Mouse (Mus musculus): ENCODE results near the gene Smyd1. TPM values are rescaled to one million over a fixed set of nuclear protein-coding genes. Genes with fewer than 3 reads are reported as not detected.

Smyd1 gene
- polyA plus RNA-seq (2014; fragmentation: Nextera tagmentation; extraction: Ambion mirVana): 0.18 and 0.23 TPM in 2 replicates

DNA sequence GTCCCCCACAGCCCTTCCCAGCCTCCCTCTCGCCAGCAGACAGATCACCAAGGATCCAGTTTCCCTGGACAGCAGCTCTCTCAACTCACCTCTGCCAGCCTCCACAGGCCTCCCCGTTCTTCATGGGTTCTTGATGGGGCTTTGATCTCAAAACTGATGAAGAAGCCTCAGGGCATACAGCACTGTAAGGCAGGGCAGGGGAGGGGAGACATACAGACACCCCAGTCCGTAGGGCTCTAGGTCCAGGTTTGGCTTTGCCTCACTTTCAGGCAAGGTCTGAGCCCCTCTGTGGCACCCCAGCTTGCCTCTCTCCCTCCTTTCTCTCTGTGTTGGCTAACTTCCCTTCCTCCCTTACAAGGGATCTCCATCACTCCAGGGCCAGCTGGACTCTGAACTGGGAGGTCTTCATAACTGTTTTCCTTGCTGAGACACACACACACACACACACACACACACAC is at the start of gene Smyd1:
Smyd1 (minus strand) TSS at position 408 of the 458 bp plus-strand sequence.
- Histone ChIP-seq H3K4me1 (ENCODE audit: control insufficient read depth, insufficient read depth, low read length) (no peaks in the 10 kb centered on the region), H3K4me3 (replicated peaks; ENCODE audit: low read depth, low read length) (no peak within 1 kb of the TSS), H3K4me2 (ENCODE audit: low read length) (no peak within 1 kb of the TSS), H3K9ac (replicated peaks; ENCODE audit: low read length) (no peak within 1 kb of the TSS), H3K27me3 (ENCODE audit: control insufficient read depth, insufficient read depth, low read length) (no peaks in the 10 kb centered on the region), H3K36me3 (ENCODE audit: control insufficient read depth, insufficient read depth, low read length) (no peaks in the 10 kb centered on the region), H3K9me3 (ENCODE audit: control insufficient read depth, low read length) (no peaks in the 10 kb centered on the region), H3K27ac (replicated peaks; ENCODE audit: low read depth, low read length) (no peak within 1 kb of the TSS)
- 83% methylated on average over 3 of the region's 3 CpGs for WGBS
- ATAC-seq (ENCODE audit: low FRiP score, low TSS enrichment) (no peak), DNase-seq (no peak)

DNA sequence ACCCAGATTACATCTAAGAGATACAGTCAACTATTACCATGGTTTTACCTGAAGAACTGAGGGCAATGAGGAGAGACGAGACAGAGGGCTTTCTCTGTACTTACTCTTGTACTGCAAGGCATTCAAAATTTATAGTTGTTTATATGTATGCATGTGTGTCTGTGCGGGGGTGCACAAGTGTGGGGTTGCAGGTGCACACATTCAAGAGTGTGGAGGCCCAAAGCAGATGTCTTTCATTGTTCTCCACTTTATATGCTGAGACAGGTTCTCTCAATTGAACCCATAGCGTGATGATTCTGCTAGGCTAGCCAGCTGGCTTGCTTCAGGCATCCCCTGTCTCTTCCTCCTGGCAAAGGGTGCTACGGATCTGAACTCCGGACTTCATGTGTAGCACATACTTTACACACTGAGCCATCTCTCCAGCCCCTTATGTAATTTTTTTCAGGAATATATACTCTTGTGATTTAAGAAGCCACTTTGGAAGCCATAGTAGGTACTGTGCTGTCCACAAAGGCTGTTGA is 49.1 kb upstream of the Smyd1 start:
- Histone ChIP-seq H3K4me2 (ENCODE audit: low read length) (no peak overlapping the region), H3K9me3 (ENCODE audit: control insufficient read depth, low read length) (no peaks in the 10 kb centered on the region), H3K4me3 (replicated peaks; ENCODE audit: low read depth, low read length) (no peak overlapping the region), H3K27ac (replicated peaks; ENCODE audit: low read depth, low read length) (no peak overlapping the region), H3K9ac (replicated peaks; ENCODE audit: low read length) (no peak overlapping the region), H3K27me3 (ENCODE audit: control insufficient read depth, insufficient read depth, low read length) (no peaks in the 10 kb centered on the region), H3K4me1 (ENCODE audit: control insufficient read depth, insufficient read depth, low read length) (no peaks in the 10 kb centered on the region), H3K36me3 (ENCODE audit: control insufficient read depth, insufficient read depth, low read length) (no peaks in the 10 kb centered on the region)
- DNase-seq: no peak
- 89% methylated on average over 5 of the region's 5 CpGs for WGBS
- no peak for ATAC-seq (ENCODE audit: low FRiP score, low TSS enrichment)

DNA sequence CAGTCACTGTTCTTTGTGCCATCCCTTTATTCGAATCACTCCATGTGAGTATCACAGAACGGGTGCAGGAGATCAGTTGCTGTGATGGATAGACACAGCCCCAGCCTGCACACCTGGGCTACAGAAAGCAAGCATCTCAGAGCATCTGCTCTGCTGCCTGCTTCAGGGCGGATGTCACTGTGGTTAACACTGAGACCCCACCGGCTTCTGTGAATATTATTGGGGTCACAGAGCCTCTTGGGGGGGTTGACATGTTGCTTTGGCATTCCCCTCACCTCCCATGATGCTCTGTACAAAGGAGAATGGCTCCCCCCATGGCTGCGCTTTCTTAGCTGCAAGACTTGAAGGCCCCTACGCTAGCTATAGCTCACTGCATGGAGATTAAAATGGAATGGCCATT is 47.4 kb upstream of the Smyd1 start:
- no peak overlapping the region for H3K4me2 ChIP-seq (ENCODE audit: low read length)
- ATAC-seq (ENCODE audit: low FRiP score, low TSS enrichment) (no peak), DNase-seq (no peak)
- H3K27me3 ChIP-seq (ENCODE audit: control insufficient read depth, insufficient read depth, low read length): no peaks in the 10 kb centered on the region
- no peaks in the 10 kb centered on the region for H3K9me3 ChIP-seq (ENCODE audit: control insufficient read depth, low read length)
- H3K27ac ChIP-seq (replicated peaks; ENCODE audit: low read depth, low read length): no peak overlapping the region
- no peaks in the 10 kb centered on the region for H3K4me1 ChIP-seq (ENCODE audit: control insufficient read depth, insufficient read depth, low read length)
- no peak overlapping the region for H3K4me3 ChIP-seq (replicated peaks; ENCODE audit: low read depth, low read length)
- WGBS: 95% methylated on average over 6 of the region's 6 CpGs
- H3K36me3 ChIP-seq (ENCODE audit: control insufficient read depth, insufficient read depth, low read length): no peaks in the 10 kb centered on the region
- no peak overlapping the region for H3K9ac ChIP-seq (replicated peaks; ENCODE audit: low read length)

DNA sequence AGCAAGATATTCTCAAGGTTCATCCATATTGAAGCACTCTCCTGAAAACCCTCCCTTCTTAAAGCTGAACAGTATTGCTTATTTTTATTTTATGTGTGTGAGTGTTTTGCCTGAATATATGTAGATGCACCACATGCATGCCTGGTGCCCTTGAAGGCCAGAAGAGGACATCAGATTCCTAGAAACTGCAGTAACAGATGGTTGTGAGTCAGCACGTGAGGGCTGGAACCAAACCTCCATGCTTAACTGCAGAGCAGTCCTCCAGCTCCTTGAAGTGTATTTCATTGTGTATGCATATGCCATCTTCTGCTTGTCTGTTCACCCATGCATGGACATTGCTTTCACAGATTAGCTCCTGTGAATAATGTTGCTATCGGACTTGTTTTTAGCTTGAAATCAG is 42.0 kb upstream of the Smyd1 start:
- Histone ChIP-seq H3K27ac (replicated peaks; ENCODE audit: low read depth, low read length) (no peak overlapping the region), H3K4me1 (ENCODE audit: control insufficient read depth, insufficient read depth, low read length) (no peaks in the 10 kb centered on the region), H3K36me3 (ENCODE audit: control insufficient read depth, insufficient read depth, low read length) (no peaks in the 10 kb centered on the region), H3K27me3 (ENCODE audit: control insufficient read depth, insufficient read depth, low read length) (no peaks in the 10 kb centered on the region), H3K4me2 (ENCODE audit: low read length) (no peak overlapping the region), H3K9ac (replicated peaks; ENCODE audit: low read length) (no peak overlapping the region), H3K9me3 (ENCODE audit: control insufficient read depth, low read length) (no peaks in the 10 kb centered on the region), H3K4me3 (replicated peaks; ENCODE audit: low read depth, low read length) (no peak overlapping the region)
- ATAC-seq (ENCODE audit: low FRiP score, low TSS enrichment) (no peak), DNase-seq (no peak)
- WGBS: 62% methylated on average over 2 of the region's 2 CpGs

DNA sequence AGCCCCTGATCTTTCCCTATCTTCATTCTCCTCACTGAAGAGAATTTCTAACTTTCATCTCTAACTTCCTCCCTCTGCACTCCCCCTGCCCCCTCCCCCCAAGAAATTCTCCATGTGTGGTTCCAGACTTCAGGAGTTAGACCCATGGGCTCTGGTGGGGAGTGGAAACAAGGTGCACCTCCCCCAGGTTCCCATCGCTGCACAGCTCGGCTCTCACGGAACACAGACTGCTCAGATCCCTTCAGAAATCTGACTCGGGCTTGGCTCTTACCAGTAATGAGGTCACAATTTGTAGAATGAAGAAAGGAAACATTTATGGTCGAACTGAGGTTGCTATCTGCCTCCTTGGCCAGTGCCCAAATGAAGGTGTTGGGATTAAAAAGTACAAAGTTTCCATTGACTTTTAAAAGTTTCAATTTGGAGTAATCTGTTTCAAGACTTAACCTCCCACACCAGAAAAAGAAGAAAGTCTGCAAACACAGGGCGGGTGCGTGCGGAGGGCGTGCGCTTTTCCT is 39.2 kb upstream of the Smyd1 start:
- ATAC-seq (ENCODE audit: low FRiP score, low TSS enrichment) (no peak), DNase-seq (no peak)
- Histone ChIP-seq H3K27ac (replicated peaks; ENCODE audit: low read depth, low read length) (no peak overlapping the region), H3K9ac (replicated peaks; ENCODE audit: low read length) (no peak overlapping the region), H3K4me2 (ENCODE audit: low read length) (no peak overlapping the region), H3K4me3 (replicated peaks; ENCODE audit: low read depth, low read length) (no peak overlapping the region), H3K27me3 (ENCODE audit: control insufficient read depth, insufficient read depth, low read length) (no peaks in the 10 kb centered on the region), H3K36me3 (ENCODE audit: control insufficient read depth, insufficient read depth, low read length) (no peaks in the 10 kb centered on the region), H3K9me3 (ENCODE audit: control insufficient read depth, low read length) (no peaks in the 10 kb centered on the region), H3K4me1 (ENCODE audit: control insufficient read depth, insufficient read depth, low read length) (no peaks in the 10 kb centered on the region)
- WGBS: 89% methylated on average over 10 of the region's 10 CpGs

DNA sequence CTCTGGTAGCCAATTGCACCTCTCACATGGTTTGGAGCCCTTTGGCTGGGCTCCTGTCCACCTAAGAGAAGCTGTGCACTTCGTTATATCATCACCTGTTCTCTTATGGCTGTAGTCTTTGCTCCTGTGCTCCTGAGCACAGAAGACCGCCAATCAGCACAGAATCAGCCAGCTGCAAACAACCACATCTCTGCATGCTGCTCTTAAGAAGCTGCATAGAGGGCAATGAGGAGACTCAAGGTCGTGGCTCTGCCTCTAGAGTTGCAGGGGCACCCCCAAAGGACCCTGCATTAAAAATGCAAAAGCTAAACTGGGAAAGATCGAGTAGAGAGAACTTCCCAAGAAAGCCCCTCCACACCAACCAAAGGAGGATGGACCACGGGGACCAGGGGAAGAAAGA is 38.7 kb upstream of the Smyd1 start:
- H3K4me3 ChIP-seq (replicated peaks; ENCODE audit: low read depth, low read length): no peak overlapping the region
- H3K4me1 ChIP-seq (ENCODE audit: control insufficient read depth, insufficient read depth, low read length): no peaks in the 10 kb centered on the region
- no peaks in the 10 kb centered on the region for H3K27me3 ChIP-seq (ENCODE audit: control insufficient read depth, insufficient read depth, low read length)
- ATAC-seq (ENCODE audit: low FRiP score, low TSS enrichment): no peak
- WGBS: 66% methylated on average over 5 of the region's 5 CpGs
- no peaks in the 10 kb centered on the region for H3K36me3 ChIP-seq (ENCODE audit: control insufficient read depth, insufficient read depth, low read length)
- no peak overlapping the region for H3K4me2 ChIP-seq (ENCODE audit: low read length)
- no peak overlapping the region for H3K27ac ChIP-seq (replicated peaks; ENCODE audit: low read depth, low read length)
- no peaks in the 10 kb centered on the region for H3K9me3 ChIP-seq (ENCODE audit: control insufficient read depth, low read length)
- no peak for DNase-seq
- H3K9ac ChIP-seq (replicated peaks; ENCODE audit: low read length): no peak overlapping the region

DNA sequence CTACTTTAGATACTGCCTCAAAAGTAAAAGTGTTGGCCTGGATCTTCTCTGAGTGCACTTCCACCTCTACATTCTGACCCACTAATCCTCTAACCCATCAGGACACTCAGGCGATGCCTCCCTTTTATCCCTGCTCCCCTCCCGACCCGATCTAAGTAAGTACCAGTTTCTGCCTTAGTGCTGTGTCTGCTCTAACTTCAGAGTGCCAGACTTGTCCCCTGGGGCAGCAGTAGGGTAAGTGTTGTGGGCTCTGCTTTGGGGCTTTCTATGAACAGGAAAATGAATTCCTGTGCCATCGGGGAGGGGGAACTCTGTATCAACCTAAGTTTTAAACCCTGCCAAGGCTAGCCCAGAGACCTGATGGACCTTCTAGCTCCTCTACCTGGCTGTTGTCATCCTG is 38.2 kb upstream of the Smyd1 start:
- WGBS: 81% methylated on average over 4 of the region's 4 CpGs
- Histone ChIP-seq H3K9ac (replicated peaks; ENCODE audit: low read length) (no peak overlapping the region), H3K27ac (replicated peaks; ENCODE audit: low read depth, low read length) (no peak overlapping the region), H3K4me2 (ENCODE audit: low read length) (no peak overlapping the region), H3K27me3 (ENCODE audit: control insufficient read depth, insufficient read depth, low read length) (no peaks in the 10 kb centered on the region), H3K36me3 (ENCODE audit: control insufficient read depth, insufficient read depth, low read length) (no peaks in the 10 kb centered on the region), H3K4me1 (ENCODE audit: control insufficient read depth, insufficient read depth, low read length) (no peaks in the 10 kb centered on the region), H3K9me3 (ENCODE audit: control insufficient read depth, low read length) (no peaks in the 10 kb centered on the region), H3K4me3 (replicated peaks; ENCODE audit: low read depth, low read length) (no peak overlapping the region)
- ATAC-seq (ENCODE audit: low FRiP score, low TSS enrichment) (no peak), DNase-seq (no peak)

DNA sequence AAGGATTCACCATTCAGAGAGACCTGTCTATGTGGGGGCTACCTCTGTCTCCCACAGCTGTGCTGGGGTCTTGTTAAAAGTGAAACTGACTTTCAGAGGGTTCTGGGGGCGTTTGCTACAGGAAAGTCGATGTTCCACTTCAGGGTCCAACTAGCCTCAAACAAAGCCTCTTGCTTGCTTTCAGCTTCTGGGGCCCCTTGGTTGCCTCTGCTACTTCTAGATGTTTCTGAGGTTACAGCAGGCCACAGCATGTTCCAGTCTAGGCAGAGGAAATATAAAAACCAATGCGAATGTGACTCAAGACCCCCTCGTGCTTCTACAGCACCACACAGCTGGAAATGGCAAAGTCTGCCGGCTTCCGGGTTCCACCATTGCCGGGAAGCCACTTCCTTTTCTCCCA is 35.5 kb upstream of the Smyd1 start:
- Histone ChIP-seq H3K4me1 (ENCODE audit: control insufficient read depth, insufficient read depth, low read length) (no peaks in the 10 kb centered on the region), H3K27ac (replicated peaks; ENCODE audit: low read depth, low read length) (no peak overlapping the region), H3K4me3 (replicated peaks; ENCODE audit: low read depth, low read length) (no peak overlapping the region), H3K9ac (replicated peaks; ENCODE audit: low read length) (no peak overlapping the region), H3K9me3 (ENCODE audit: control insufficient read depth, low read length) (no peaks in the 10 kb centered on the region), H3K27me3 (ENCODE audit: control insufficient read depth, insufficient read depth, low read length) (no peaks in the 10 kb centered on the region), H3K36me3 (ENCODE audit: control insufficient read depth, insufficient read depth, low read length) (no peaks in the 10 kb centered on the region), H3K4me2 (ENCODE audit: low read length) (no peak overlapping the region)
- ATAC-seq (ENCODE audit: low FRiP score, low TSS enrichment) (no peak), DNase-seq (no peak)
- WGBS: 92% methylated on average over 7 of the region's 7 CpGs

DNA sequence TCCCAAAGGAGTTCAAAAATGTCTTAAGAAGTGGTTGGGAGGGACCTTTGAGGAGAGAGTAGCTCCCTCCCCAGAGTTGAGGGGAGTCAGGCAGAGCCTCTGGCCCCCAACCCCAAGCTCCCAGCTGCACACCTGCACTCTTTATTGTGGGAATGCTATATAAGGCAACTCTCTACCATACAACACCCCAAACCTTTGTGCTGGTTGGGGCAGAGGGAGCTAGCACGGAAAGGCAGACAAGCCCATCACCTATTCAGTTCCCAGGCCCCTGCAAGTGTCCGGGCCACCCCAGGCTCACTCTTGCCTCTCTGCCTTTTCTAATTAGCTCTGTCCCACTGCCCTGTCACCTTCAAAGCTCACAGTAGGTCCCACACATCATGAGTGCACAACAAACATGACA is 31.7 kb upstream of the Smyd1 start:
- H3K9ac ChIP-seq (replicated peaks; ENCODE audit: low read length): no peak overlapping the region
- H3K36me3 ChIP-seq (ENCODE audit: control insufficient read depth, insufficient read depth, low read length): no peaks in the 10 kb centered on the region
- no peaks in the 10 kb centered on the region for H3K27me3 ChIP-seq (ENCODE audit: control insufficient read depth, insufficient read depth, low read length)
- H3K4me2 ChIP-seq (ENCODE audit: low read length): no peak overlapping the region
- DNase-seq (no peak), ATAC-seq (ENCODE audit: low FRiP score, low TSS enrichment) (no peak)
- no peak overlapping the region for H3K27ac ChIP-seq (replicated peaks; ENCODE audit: low read depth, low read length)
- H3K4me3 ChIP-seq (replicated peaks; ENCODE audit: low read depth, low read length): no peak overlapping the region
- 80% methylated on average over 2 of the region's 2 CpGs for WGBS
- H3K4me1 ChIP-seq (ENCODE audit: control insufficient read depth, insufficient read depth, low read length): no peaks in the 10 kb centered on the region
- no peaks in the 10 kb centered on the region for H3K9me3 ChIP-seq (ENCODE audit: control insufficient read depth, low read length)

Measured in midbrain, embryonic 14.5 days (tissue).